In the genomic region with DNA sequence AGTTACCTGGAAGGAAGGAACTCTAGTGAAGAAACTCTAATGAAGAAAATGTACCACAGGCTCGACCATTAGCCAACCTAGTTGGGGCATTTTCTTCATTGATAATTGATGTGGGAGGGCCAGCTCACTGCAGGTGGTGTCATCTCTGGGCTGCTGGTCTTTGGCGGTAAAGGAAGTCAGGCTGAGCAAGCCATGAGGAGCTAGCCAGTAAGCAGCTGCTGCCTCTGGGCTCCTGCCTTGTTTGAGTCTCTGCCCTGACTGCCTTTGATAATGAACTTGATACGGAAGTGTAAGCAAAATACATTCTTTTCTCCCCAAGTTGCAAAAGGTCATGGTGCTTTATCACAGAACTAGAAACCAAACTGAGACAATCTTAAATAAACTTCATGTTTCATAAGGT, we compare ENCODE assay signal across 20 mouse cellular contexts.
"Had no signal": no experiment of that assay in that cellular context is flagged by ENCODE, and none has a peak within 500 bp of the region (broad histone marks: within the 10 kb centered on the region; RNA-seq: fewer than 3 reads in every experiment).

No protein-coding gene starts in this region.

- H3K27ac ChIP-seq: kidney, postnatal 0 days; layer of hippocampus, adult 2 months; limb, embryonic 10.5 days; limb, embryonic 13.5 days; liver, embryonic 12.5 days; liver, embryonic 15.5 days; midbrain, embryonic 10.5 days; midbrain, embryonic 13.5 days had no signal

- H3K36me3 ChIP-seq: limb, embryonic 10.5 days; limb, embryonic 13.5 days; liver, embryonic 12.5 days; liver, embryonic 15.5 days; lung, embryonic 15.5 days; midbrain, embryonic 10.5 days; midbrain, embryonic 13.5 days had no signal

- H3K27me3 ChIP-seq: limb, embryonic 13.5 days; liver, embryonic 12.5 days; liver, embryonic 15.5 days; lung, embryonic 15.5 days; midbrain, embryonic 13.5 days had no signal

- H3K4me1 ChIP-seq: midbrain, embryonic 13.5 days had no signal

- H3K9me3 ChIP-seq: limb, embryonic 10.5 days; limb, embryonic 13.5 days; liver, embryonic 12.5 days; liver, embryonic 15.5 days; lung, embryonic 15.5 days; megakaryocyte, embryonic 14.5 days; midbrain, embryonic 10.5 days; midbrain, embryonic 13.5 days had no signal

- H3K9ac ChIP-seq: limb, embryonic 13.5 days; liver, embryonic 12.5 days; liver, embryonic 15.5 days; lung, embryonic 15.5 days; midbrain, embryonic 13.5 days had no signal

- DNase-seq: layer of hippocampus, adult 9-11 months; liver; lung, adult 18-20 months; lung, postnatal 10 days; lung, postnatal 36 days; right cerebral cortex, postnatal 4 days; spleen, adult 18-20 months; thymus, postnatal 25 days had no signal

- ATAC-seq: intestine, embryonic 16.5 days; liver, embryonic 12.5 days; midbrain, embryonic 13.5 days; midbrain, embryonic 16.5 days had no signal

- H3K4me3 ChIP-seq: layer of hippocampus, adult 2 months; limb, embryonic 10.5 days; limb, embryonic 13.5 days; liver, embryonic 12.5 days; liver, embryonic 15.5 days; lung, embryonic 15.5 days; megakaryocyte, embryonic 14.5 days; midbrain, embryonic 10.5 days; midbrain, embryonic 13.5 days had no signal

- H3K4me2 ChIP-seq: limb, embryonic 13.5 days; liver, embryonic 12.5 days; liver, embryonic 15.5 days; lung, embryonic 15.5 days; midbrain, embryonic 13.5 days had no signal
